Mouse (Mus musculus) MEL (cell line): ENCODE measurements around the gene Mid1. TPM values are rescaled to one million over a fixed set of nuclear protein-coding genes. Genes with fewer than 3 reads are reported as not detected.
"Not testable (repeated sequence)": the region's sequence is repeated elsewhere in the genome, so short reads cannot be mapped to it uniquely, and the experiment has no call there.

Experiments
- DNase-seq: peaks from one replicate; pipeline ENCODE4 v3.0.0; 2011; ENCODE audit warnings: low read depth, low spot score
- H3K27ac ChIP-seq: 2 replicates; pipeline ENCODE4 v1.5.1; 2012; ENCODE audit warnings: low read depth, mild to moderate bottlenecking, control low read depth, low read length, moderate library complexity; ENCODE audit not compliant: control insufficient read depth
- H3K27me3 ChIP-seq, 2 experiments: fragments of 150-350 bp in 1 of 2; sonication (generic) in 1 of 2; 2 replicates each; pipeline ENCODE4 v1.6.1; 2012; ENCODE audit warnings: low read length in 2 of 2, mild to moderate bottlenecking in 2 of 2, improper control_type of control experiment in 1 of 2, moderate library complexity in 1 of 2; ENCODE audit not compliant: insufficient read depth in 2 of 2, control insufficient read depth in 1 of 2
- H3K36me3 ChIP-seq, 2 experiments: 2 replicates each; pipeline ENCODE4 v1.6.1; 2012 to 2014; ENCODE audit warnings: low read length in 2 of 2, improper control_type of control experiment in 1 of 2, inconsistent platforms in 1 of 2, mild to moderate bottlenecking in 1 of 2; ENCODE audit not compliant: insufficient read depth in 2 of 2, control insufficient read depth in 1 of 2
- H3K4me1 ChIP-seq, 2 experiments: fragments of 150-350 bp in 1 of 2; sonication (generic) in 1 of 2; 2 replicates each; pipeline ENCODE4 v1.6.1; 2012; ENCODE audit warnings: low read length in 2 of 2, improper control_type of control experiment in 1 of 2, mild to moderate bottlenecking in 1 of 2; ENCODE audit not compliant: insufficient read depth in 2 of 2, control insufficient read depth in 1 of 2
- H3K4me3 ChIP-seq, 2 experiments: fragments of 150-350 bp in 1 of 2; sonication (generic) in 1 of 2; 2 replicates each; pipeline ENCODE4 v1.5.1; 2012; ENCODE audit warnings: low read depth in 2 of 2, low read length in 2 of 2, mild to moderate bottlenecking in 2 of 2, moderate library complexity in 2 of 2, control low read depth in 1 of 2, improper control_type of control experiment in 1 of 2; ENCODE audit not compliant: control insufficient read depth in 1 of 2, insufficient read depth in 1 of 2
- H3K79me2 ChIP-seq: 2 replicates; pipeline ENCODE4 v1.6.1; 2012; ENCODE audit warnings: mild to moderate bottlenecking, low read length, moderate library complexity; ENCODE audit not compliant: control insufficient read depth, poor library complexity, insufficient read depth
- H3K9ac ChIP-seq: 2 replicates; pipeline ENCODE4 v1.6.1; 2012; ENCODE audit warnings: low read depth, mild to moderate bottlenecking, control low read depth, low read length, moderate library complexity; ENCODE audit not compliant: control insufficient read depth, poor library complexity, severe bottlenecking
- H3K9me3 ChIP-seq: fragments of 150-350 bp; sonication (generic); replicated peaks from 2 replicates; pipeline ENCODE4 v1.6.1; 2012; ENCODE audit warnings: mild to moderate bottlenecking, low read length, improper control_type of control experiment, moderate library complexity; ENCODE audit not compliant: insufficient read depth
- CTCF ChIP-seq, 3 experiments: IDR thresholded peaks in 2 of 3; conservative IDR thresholded peaks in 1 of 3; 2 replicates each; pipeline ENCODE4 v1.5.1; 2011 to 2012; ENCODE audit warnings: low read length in 3 of 3, low read depth in 2 of 3, mild to moderate bottlenecking in 2 of 3, improper control_type of control experiment in 1 of 3, inconsistent platforms in 1 of 3, mixed read lengths in 1 of 3, moderate library complexity in 1 of 3; ENCODE audit not compliant: control insufficient read depth in 1 of 3, insufficient read depth in 1 of 3, poor library complexity in 1 of 3, severe bottlenecking in 1 of 3
- ELF1 ChIP-seq: IDR thresholded peaks from 2 replicates; pipeline ENCODE4 v1.6.1; 2014; ENCODE audit warnings: low read depth, mild to moderate bottlenecking, inconsistent platforms, low read length, improper control_type of control experiment, moderate library complexity
- EP300 ChIP-seq, 2 experiments: IDR thresholded peaks; 2 replicates each; pipeline ENCODE4 v1.6.1; 2011; ENCODE audit warnings: improper control_type of control experiment in 2 of 2, low read length in 2 of 2, low read depth in 1 of 2, mild to moderate bottlenecking in 1 of 2
- ETS1 ChIP-seq: IDR thresholded peaks from 2 replicates; pipeline ENCODE4 v1.6.1; 2012; ENCODE audit warnings: low read depth, mild to moderate bottlenecking, inconsistent platforms, low read length, improper control_type of control experiment, moderate library complexity
- HCFC1 ChIP-seq: IDR thresholded peaks from 2 replicates; pipeline ENCODE4 v1.6.1; 2012; ENCODE audit warnings: low read depth, mild to moderate bottlenecking, inconsistent platforms, low read length, improper control_type of control experiment, moderate library complexity
- JUND ChIP-seq: IDR thresholded peaks from 2 replicates; pipeline ENCODE4 v1.6.1; 2011; ENCODE audit warnings: low read depth, mild to moderate bottlenecking, improper control_type of control experiment, low read length
- KAT2A ChIP-seq: conservative IDR thresholded peaks from 2 replicates; pipeline ENCODE4 v1.6.1; 2012; ENCODE audit warnings: low read depth, low read length, improper control_type of control experiment, inconsistent platforms
- MAX ChIP-seq: IDR thresholded peaks from 2 replicates; pipeline ENCODE4 v1.6.1; 2011; ENCODE audit warnings: low read length, improper control_type of control experiment
- MYC ChIP-seq: IDR thresholded peaks from 2 replicates; pipeline ENCODE4 v1.6.1; 2011; ENCODE audit warnings: low read depth, mild to moderate bottlenecking, low read length, improper control_type of control experiment, moderate library complexity
- NRF1 ChIP-seq: IDR thresholded peaks from 2 replicates; pipeline ENCODE4 v1.6.1; 2014; ENCODE audit warnings: low read depth, mild to moderate bottlenecking, inconsistent platforms, low read length, improper control_type of control experiment, moderate library complexity; ENCODE audit not compliant: poor library complexity, insufficient read depth, severe bottlenecking
- POLR2AphosphoS2 ChIP-seq: IDR thresholded peaks from 2 replicates; pipeline ENCODE4 v1.6.1; 2011; ENCODE audit warnings: low read length, improper control_type of control experiment
- POLR2AphosphoS5 ChIP-seq: IDR thresholded peaks from 2 replicates; pipeline ENCODE4 v1.6.1; 2012; ENCODE audit warnings: low read depth, borderline replicate concordance, mild to moderate bottlenecking, inconsistent platforms, low read length, moderate library complexity, mixed read lengths
- RAD21 ChIP-seq: IDR thresholded peaks from 2 replicates; pipeline ENCODE4 v1.6.1; 2011; ENCODE audit warnings: mild to moderate bottlenecking, low read depth, low read length, improper control_type of control experiment
- UBTF ChIP-seq: IDR thresholded peaks from 2 replicates; pipeline ENCODE4 v1.6.1; 2012; ENCODE audit warnings: low read depth, mild to moderate bottlenecking, inconsistent platforms, low read length, improper control_type of control experiment, moderate library complexity, borderline replicate concordance; ENCODE audit not compliant: insufficient read depth
- ZMIZ1 ChIP-seq: IDR thresholded peaks from 2 replicates; pipeline ENCODE4 v1.6.1; 2012; ENCODE audit warnings: low read depth, mild to moderate bottlenecking, inconsistent platforms, low read length, improper control_type of control experiment, moderate library complexity
- polyA plus RNA-seq, 2 experiments: library from polyadenylated mRNA; stranded (reverse) in 1 of 2; unstranded in 1 of 2; fragments of >175 nt in 1 of 2; fragments of >200 nt in 1 of 2; gene quantifications; 2 replicates each; pipeline versions ENCODE4 v1.2.1 to v1.2.4; 2012; ENCODE audit warnings: low replicate concordance in 2 of 2, low read depth in 1 of 2; ENCODE audit not compliant: insufficient read length in 2 of 2, insufficient read depth in 1 of 2, missing spikeins in 1 of 2
- total RNA-seq: library from RNA; depleted of rRNA; stranded (reverse); fragments of 300-350 nt; gene quantifications from 2 replicates; pipeline ENCODE4 v1.2.3, GENCODE M21; 2012

Gene Mid1
- total and polyA plus RNA-seq, 3 experiments, result 1.4 to 7.8 TPM; not detected in 1

DNA sequence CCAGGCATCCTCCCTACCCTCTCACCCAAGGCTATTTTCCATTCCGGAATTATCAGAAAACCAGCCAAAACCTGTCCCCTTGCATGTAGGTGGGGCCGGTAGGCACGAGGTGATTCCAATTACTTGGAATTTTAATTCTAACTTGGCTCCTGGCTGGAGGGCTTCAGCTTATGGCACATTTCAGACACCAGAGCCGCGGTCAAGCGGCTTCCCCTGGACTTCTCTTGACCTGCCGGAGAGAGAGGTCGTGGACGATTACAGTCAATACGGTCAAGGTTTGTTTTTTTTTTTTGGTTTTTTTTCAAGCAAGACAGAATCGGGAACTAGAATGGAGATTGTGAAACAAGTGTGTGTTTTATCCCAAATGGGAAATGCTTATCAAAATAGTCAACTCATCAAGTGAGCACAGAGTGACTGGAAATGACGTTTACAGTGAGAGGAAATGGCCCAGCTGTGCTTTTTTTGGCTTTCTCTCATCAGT is 295.9 kb downstream of the Mid1 start:
- H3K9me3 ChIP-seq, result no peaks in the 10 kb centered on the region
- H3K27ac ChIP-seq, result no peak overlapping the region
- H3K4me1 ChIP-seq, result no peaks in the 10 kb centered on the region
- TF ChIP-seq CTCF (IDR thresholded peaks at IDR 0.05 in 2 of 3, conservative IDR thresholded peaks at IDR 0.05 in 1 of 3; ENCODE audit: control insufficient read depth in 1 of 3, insufficient read depth in 1 of 3, low read depth in 2 of 3, low read length in 3 of 3, poor library complexity in 1 of 3, severe bottlenecking in 1 of 3) (no peak), ETS1 (no peak), ELF1 (no peak), POLR2AphosphoS2 (no peak), KAT2A (no peak), RAD21 (no peak), UBTF (no peak), JUND (no peak), MYC (no peak), HCFC1 (no peak), MAX (no peak), ZMIZ1 (no peak), POLR2AphosphoS5 (no peak), EP300 (IDR thresholded peaks at IDR 0.05; ENCODE audit: low read depth in 1 of 2, low read length in 2 of 2) (no peak), NRF1 (no peak)
- H3K36me3 ChIP-seq, result no peaks in the 10 kb centered on the region; a peak in 1 of 4 replicates
- H3K9ac ChIP-seq, result no peak overlapping the region
- H3K4me3 ChIP-seq, result no peak overlapping the region
- no peak for DNase-seq
- no peaks in the 10 kb centered on the region for H3K27me3 ChIP-seq
- H3K79me2 ChIP-seq, result no peaks in the 10 kb centered on the region

DNA sequence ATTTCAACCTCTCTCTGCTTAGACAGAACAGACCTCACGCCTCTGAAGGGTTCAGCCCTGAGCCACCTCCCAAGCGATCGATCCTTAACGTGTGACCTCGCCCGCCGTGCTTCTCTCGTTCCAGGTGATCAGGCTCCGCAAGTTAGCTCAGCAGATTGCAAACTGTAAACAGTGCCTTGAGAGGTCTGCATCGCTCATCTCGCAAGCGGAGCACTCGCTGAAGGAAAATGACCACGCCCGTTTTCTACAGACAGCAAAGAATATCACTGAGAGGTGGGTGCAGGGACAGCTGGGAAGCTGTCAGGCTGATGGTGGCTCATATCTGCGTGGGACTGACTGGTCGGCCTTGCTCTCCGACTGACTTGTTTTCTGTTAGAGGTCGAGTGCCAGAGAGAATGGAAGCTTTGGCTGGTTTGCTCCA is 296.8 kb downstream of the Mid1 start:
- DNase-seq, H3K9ac ChIP-seq, H3K27me3 ChIP-seq, H3K27ac ChIP-seq, H3K9me3 ChIP-seq, H3K79me2 ChIP-seq, H3K4me1 ChIP-seq, H3K4me3 ChIP-seq, H3K36me3 ChIP-seq: not testable (repeated sequence)

- not testable (repeated sequence) for H3K9me3 ChIP-seq, H3K4me3 ChIP-seq, DNase-seq, H3K27ac ChIP-seq, H3K4me1 ChIP-seq, H3K79me2 ChIP-seq, H3K27me3 ChIP-seq, H3K9ac ChIP-seq, H3K36me3 ChIP-seq
Measured at GRCm38 (mm10) chrX:169982606-169983400, 297.8 kb downstream of the Mid1 start.

GRCm38 (mm10) chrX:169983401-169984165 is 298.6 kb downstream of the Mid1 start:
- H3K9me3 ChIP-seq, H3K4me1 ChIP-seq, H3K27me3 ChIP-seq, H3K79me2 ChIP-seq, H3K36me3 ChIP-seq, DNase-seq, H3K27ac ChIP-seq, H3K4me3 ChIP-seq, H3K9ac ChIP-seq: not testable (repeated sequence)
